Mouse (Mus musculus) liver, postnatal 0 days (tissue): Measurements from ENCODE around the gene Fkbp7.

ENCODE experiments used
- CTCF ChIP-seq: sonication (generic); IDR thresholded peaks from 2 replicates; pipeline ENCODE4 v1.5.1; 2016; ENCODE audit warnings: antibody characterized with exemption, low read depth
- EP300 ChIP-seq: IDR thresholded peaks from 2 replicates; pipeline ENCODE4 v1.6.1; 2016; ENCODE audit warnings: antibody characterized with exemption, low read depth, mild to moderate bottlenecking

GRCm38 (mm10) chr2:76675451-76675850 is 2.5 kb upstream of the Fkbp7 start:
- no peak for TF ChIP-seq CTCF
- TF ChIP-seq EP300: no peak
